Mouse (Mus musculus) heart, postnatal 36 days (tissue): ENCODE results near the gene Tor4a. TPM values are rescaled to one million over a fixed set of nuclear protein-coding genes. Genes with fewer than 3 reads are reported as not detected.

ENCODE experiments used
- DNase-seq, 2 experiments: peaks; one replicate each; pipeline ENCODE4 v3.0.0; 2021 to 2022
- intact Hi-C: fragments of 180-260 bp; cut with DNase I; formaldehyde crosslinking; loops from one replicate; pipeline ENCODE4 v1.15.1; 2025
- total RNA-seq, 2 experiments: library from RNA; stranded (reverse); gene quantifications; 2 replicates each; pipeline ENCODE4 v1.2.3; 2021

Tor4a gene
- total RNA-seq, 2 experiments from 2014 or later, result 4.0 to 5.2 TPM

GRCm38 (mm10) chr2:25174866-25175689 is 21.6 kb downstream of the Tor4a start:
- intact Hi-C loops, result no loop called here
- DNase-seq, result no peak

- DNase-seq, result no peak
- intact Hi-C loops, result no loop called here
Measured at GRCm38 (mm10) chr2:25173821-25174220, 22.9 kb downstream of the Tor4a start.

GRCm38 (mm10) chr2:25172629-25173028 is 24.1 kb downstream of the Tor4a start:
- intact Hi-C loops, result no loop called here
- DNase-seq, result no peak

GRCm38 (mm10) chr2:25171769-25172153 is 24.9 kb downstream of the Tor4a start:
- intact Hi-C loops, result no loop called here
- DNase-seq, result no peak

- intact Hi-C loops, result no loop called here
- no peak for DNase-seq
Measured at GRCm38 (mm10) chr2:25171101-25171768, 25.5 kb downstream of the Tor4a start.

GRCm38 (mm10) chr2:25170326-25171100 is 26.2 kb downstream of the Tor4a start:
- intact Hi-C loops, result no loop called here
- DNase-seq, result no peak

GRCm38 (mm10) chr2:25169778-25170177 is 26.9 kb downstream of the Tor4a start:
- intact Hi-C loops, result no loop called here
- no peak for DNase-seq

GRCm38 (mm10) chr2:25168665-25168978 is 28.1 kb downstream of the Tor4a start:
- intact Hi-C loops, result no loop called here
- no peak for DNase-seq

GRCm38 (mm10) chr2:25167919-25168664 is 28.6 kb downstream of the Tor4a start:
- peak; percentile 68 to 69 for DNase-seq
- intact Hi-C loops, result no loop called here

- intact Hi-C loops, result no loop called here
- DNase-seq, result no peak
Measured at GRCm38 (mm10) chr2:25167481-25167880, 29.2 kb downstream of the Tor4a start.

GRCm38 (mm10) chr2:25157655-25158054 is 39.0 kb downstream of the Tor4a start:
- peak; percentile 45 to 62 for DNase-seq
- intact Hi-C loops, result loop anchor here (1.0 to 2.0 kb wide), 2 partner anchors 30 to 59 kb away; no protein-coding TSS in a partner anchor

- intact Hi-C loops, result loop anchor here (1.0 to 2.0 kb wide), 2 partner anchors 30 to 58 kb away; no protein-coding TSS in a partner anchor
- DNase-seq, result no peak
Measured at GRCm38 (mm10) chr2:25156990-25157389, 39.7 kb downstream of the Tor4a start.

GRCm38 (mm10) chr2:25156177-25156576 is 40.5 kb downstream of the Tor4a start:
- DNase-seq, result no peak
- intact Hi-C loops, result loop anchor here (2.0 kb wide), 1 partner anchor 57 kb away; no protein-coding TSS in a partner anchor

- no peak for DNase-seq
- intact Hi-C loops, result no loop called here
Measured at GRCm38 (mm10) chr2:25151280-25151956, 45.3 kb downstream of the Tor4a start.

GRCm38 (mm10) chr2:25149643-25150042 is 47.0 kb downstream of the Tor4a start:
- DNase-seq, result no peak
- intact Hi-C loops, result no loop called here

- DNase-seq, result no peak
Measured at GRCm38 (mm10) chr2:25147892-25148291, 48.8 kb downstream of the Tor4a start.

GRCm38 (mm10) chr2:25147398-25147797 is 49.3 kb downstream of the Tor4a start:
- intact Hi-C loops, result no loop called here

More at GRCm38 (mm10) chr2:25147892-25148291, 48.8 kb downstream of the Tor4a start:
- intact Hi-C loops, result no loop called here

GRCm38 (mm10) chr2:25145346-25145745 is 51.3 kb downstream of the Tor4a start:
- intact Hi-C loops, result no loop called here

More at GRCm38 (mm10) chr2:25147398-25147797, 49.3 kb downstream of the Tor4a start:
- no peak for DNase-seq

More at GRCm38 (mm10) chr2:25145346-25145745, 51.3 kb downstream of the Tor4a start:
- peak; percentile 32 to 40 for DNase-seq
